Mouse (Mus musculus): Measurements from ENCODE around the gene Ndst4. TPM values are rescaled to one million over a fixed set of nuclear protein-coding genes. Genes with fewer than 3 reads are reported as not detected.

The Ndst4 gene
- not detected for polyA plus RNA-seq (2014; fragmentation: Illumina TruSeq; extraction: RNeasy Lipid Tissue Mini Kit (QIAGEN cat#74804); ENCODE audit: low read depth, low replicate concordance)

GRCm38 (mm10) chr3:125403601-125404396 lies at the start of gene Ndst4:
Ndst4 (plus strand) TSS chr3:125404076.

